Mouse (Mus musculus) lung, embryonic 16.5 days (tissue): ENCODE measurements around the gene Prkar1a. TPM values are rescaled to one million over a fixed set of nuclear protein-coding genes. Genes with fewer than 3 reads are reported as not detected.
A peak's percentile ranks its signal among the peaks of the same experiment; 100 is the strongest.

Experiments
- ATAC-seq: fragments of 200-750 bp; cut with Nextera tagmentation; 2 replicates; pipeline ENCODE4 v1.8.0; 2017; ENCODE audit warnings: low read depth, mild to moderate bottlenecking, moderate library complexity
- H3K27ac ChIP-seq: fragments of 300-500 bp; sonication (generic); 2 replicates; pipeline ENCODE4 v1.5.1; 2014; ENCODE audit warnings: mild to moderate bottlenecking, control low read depth, low read length
- H3K27me3 ChIP-seq: fragments of 300-500 bp; sonication (generic); 2 replicates; pipeline ENCODE4 v1.6.1; 2014; ENCODE audit warnings: low read depth, low read length, mixed read lengths; ENCODE audit not compliant: control insufficient read depth, insufficient read depth
- H3K36me3 ChIP-seq: fragments of 300-500 bp; sonication (generic); 2 replicates; pipeline ENCODE4 v1.6.1; 2014; ENCODE audit warnings: low read length; ENCODE audit not compliant: control insufficient read depth, insufficient read depth
- H3K4me1 ChIP-seq: fragments of 300-500 bp; sonication (generic); replicated peaks from 2 replicates; pipeline ENCODE4 v1.6.1; 2014; ENCODE audit warnings: low read length, mixed read lengths; ENCODE audit not compliant: control insufficient read depth, insufficient read depth
- H3K4me2 ChIP-seq: fragments of 300-500 bp; sonication (generic); 2 replicates; pipeline ENCODE4 v1.6.1; 2014; ENCODE audit warnings: low read depth, low read length, control low read depth
- H3K4me3 ChIP-seq: fragments of 300-500 bp; sonication (generic); 2 replicates; pipeline ENCODE4 v1.5.1; 2014; ENCODE audit warnings: mild to moderate bottlenecking, low read length, control low read depth
- H3K9ac ChIP-seq: fragments of 300-500 bp; sonication (generic); 2 replicates; pipeline ENCODE4 v1.6.1; 2014; ENCODE audit warnings: low read length, control low read depth
- H3K9me3 ChIP-seq: fragments of 300-500 bp; sonication (generic); 2 replicates; pipeline ENCODE4 v1.6.1; 2016; ENCODE audit warnings: low read length; ENCODE audit not compliant: control insufficient read depth
- WGBS: fragments of 180-500 bp; shearing (Covaris S2); extraction: QIAGEN DNeasy Blood & Tissue Kit; methylation state at CpG from one replicate; pipeline ENCODE4 v1.1.7; 2014; 5-methylcytosine and 5-hydroxymethylcytosine counted together
- polyA plus RNA-seq: library from polyadenylated mRNA; unstranded; fragments of >200 nt; fragmentation: Nextera tagmentation; extraction: Ambion mirVana; gene quantifications from 2 replicates; pipeline ENCODE4 v1.2.1, GENCODE M21; 2015

Gene Prkar1a
- polyA plus RNA-seq, 1 experiment from 2014 or later = 407 TPM

- H3K27me3 ChIP-seq = no peaks in the 10 kb centered on the region
- H3K27ac ChIP-seq = no peak overlapping the region
- 86% methylated on average over 8 of the region's 8 CpGs for WGBS
- peaks cover 11% of the 10 kb centered on the region for H3K4me1 ChIP-seq
- no peaks in the 10 kb centered on the region for H3K9me3 ChIP-seq
- no peak overlapping the region for H3K9ac ChIP-seq
- ATAC-seq = no peak
- no peak overlapping the region for H3K4me3 ChIP-seq
- H3K4me2 ChIP-seq = no peak overlapping the region
- H3K36me3 ChIP-seq = peaks cover 44% of the 10 kb centered on the region
These were observed 20.0 kb downstream of the Prkar1a start for GRCm38 (mm10) chr11:109669149-109669708.

GRCm38 (mm10) chr11:109670026-109670916 lies 21.1 kb downstream of the Prkar1a start:
- peak; percentile 76 for ATAC-seq
- Histone ChIP-seq H3K4me2 (no peak overlapping the region), H3K4me1 (peaks cover 11% of the 10 kb centered on the region), H3K36me3 (peaks cover 37% of the 10 kb centered on the region), H3K27ac (peak overlapping the region; percentile 85), H3K9ac (no peak overlapping the region), H3K9me3 (no peaks in the 10 kb centered on the region), H3K4me3 (no peak overlapping the region), H3K27me3 (no peaks in the 10 kb centered on the region)
- 39% methylated on average over 14 of the region's 14 CpGs for WGBS

- H3K4me1 ChIP-seq = peaks cover 11% of the 10 kb centered on the region
- H3K4me2 ChIP-seq = no peak overlapping the region
- H3K9ac ChIP-seq = no peak overlapping the region
- peak overlapping the region; percentile 85 for H3K27ac ChIP-seq
- H3K4me3 ChIP-seq = no peak overlapping the region
- ATAC-seq = peak; percentile 49
- WGBS = 53% methylated on average over 6 of the region's 6 CpGs
- H3K9me3 ChIP-seq = no peaks in the 10 kb centered on the region
- H3K27me3 ChIP-seq = no peaks in the 10 kb centered on the region
- H3K36me3 ChIP-seq = peaks cover 27% of the 10 kb centered on the region
These were observed 22.2 kb downstream of the Prkar1a start for GRCm38 (mm10) chr11:109671136-109672020.

- H3K4me1 ChIP-seq = peaks cover 11% of the 10 kb centered on the region
These were observed 22.8 kb downstream of the Prkar1a start for GRCm38 (mm10) chr11:109672021-109672324.

GRCm38 (mm10) chr11:109672396-109672795 lies 23.2 kb downstream of the Prkar1a start:
- no peak overlapping the region for H3K9ac ChIP-seq
- ATAC-seq = no peak
- peaks cover 11% of the 10 kb centered on the region for H3K4me1 ChIP-seq
- H3K9me3 ChIP-seq = no peaks in the 10 kb centered on the region
- H3K4me2 ChIP-seq = no peak overlapping the region
- H3K36me3 ChIP-seq = peaks cover 17% of the 10 kb centered on the region
- no peaks in the 10 kb centered on the region for H3K27me3 ChIP-seq
- 78% methylated on average over 8 of the region's 8 CpGs for whole genome bisulfite sequencing
- no peak overlapping the region for H3K27ac ChIP-seq
- no peak overlapping the region for H3K4me3 ChIP-seq

More at GRCm38 (mm10) chr11:109672021-109672324, 22.8 kb downstream of the Prkar1a start:
- Histone ChIP-seq H3K9me3 (no peaks in the 10 kb centered on the region), H3K27me3 (no peaks in the 10 kb centered on the region), H3K36me3 (peaks cover 21% of the 10 kb centered on the region), H3K27ac (peak overlapping the region; percentile 34), H3K4me3 (no peak overlapping the region), H3K4me2 (no peak overlapping the region), H3K9ac (no peak overlapping the region)
- ATAC-seq = no peak
- 89% methylated on average over 5 of the region's 5 CpGs for WGBS

GRCm38 (mm10) chr11:109672881-109673739 lies 23.9 kb downstream of the Prkar1a start:
- H3K4me1 ChIP-seq = peaks cover 11% of the 10 kb centered on the region
- no peak overlapping the region for H3K4me3 ChIP-seq
- no peak overlapping the region for H3K27ac ChIP-seq
- no peaks in the 10 kb centered on the region for H3K27me3 ChIP-seq
- no peak overlapping the region for H3K4me2 ChIP-seq
- peaks cover 9% of the 10 kb centered on the region for H3K36me3 ChIP-seq
- no peaks in the 10 kb centered on the region for H3K9me3 ChIP-seq
- ATAC-seq = no peak
- H3K9ac ChIP-seq = no peak overlapping the region
- WGBS = 54% methylated on average over 21 of the region's 21 CpGs

- 79% methylated on average over 7 of the region's 7 CpGs for WGBS
- H3K4me1 ChIP-seq = peaks cover 11% of the 10 kb centered on the region
- no peaks in the 10 kb centered on the region for H3K9me3 ChIP-seq
- no peak overlapping the region for H3K9ac ChIP-seq
- no peak overlapping the region for H3K4me2 ChIP-seq
- H3K27me3 ChIP-seq = no peaks in the 10 kb centered on the region
- peaks cover 6% of the 10 kb centered on the region; the same call in 1 of the 2 replicates for H3K36me3 ChIP-seq
- ATAC-seq = no peak
- H3K4me3 ChIP-seq = no peak overlapping the region
- H3K27ac ChIP-seq = no peak overlapping the region
These were observed 24.5 kb downstream of the Prkar1a start for GRCm38 (mm10) chr11:109673741-109674140.

- Histone ChIP-seq H3K36me3 (0 out of 2 replicates have a peak, but pooled peaks cover 2% of the 10 kb centered on the region), H3K27me3 (no peaks in the 10 kb centered on the region), H3K4me2 (no peak overlapping the region), H3K4me1 (peaks cover 11% of the 10 kb centered on the region), H3K27ac (no peak overlapping the region), H3K9ac (no peak overlapping the region), H3K9me3 (no peaks in the 10 kb centered on the region), H3K4me3 (no peak overlapping the region)
- no peak for ATAC-seq
- 82% methylated on average over 11 of the region's 11 CpGs for WGBS
These were observed 25.3 kb downstream of the Prkar1a start for GRCm38 (mm10) chr11:109674542-109674941.
